ENCODE assay signal across 8 mouse cellular contexts in the genomic region with DNA sequence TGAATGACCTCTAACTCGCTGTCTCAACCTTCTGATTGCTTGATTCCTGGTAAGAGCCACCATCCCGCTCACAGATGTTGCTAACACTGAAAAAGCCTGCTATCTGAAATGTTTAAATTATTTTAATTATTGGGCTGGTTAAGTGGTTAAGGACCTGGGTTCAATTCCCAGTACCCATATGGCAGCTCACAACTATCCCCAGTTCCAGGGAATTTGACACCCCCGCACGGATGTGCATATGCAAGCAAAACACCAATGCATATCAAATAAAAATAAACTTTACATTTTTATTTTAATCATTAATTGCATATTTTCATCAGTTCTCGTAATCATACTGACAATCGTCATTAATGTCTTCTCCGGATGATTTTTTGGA. TPM values are rescaled to one million over a fixed set of nuclear protein-coding genes. Genes with fewer than 3 reads are reported as not detected.
DNase-seq lines count a peak whose midpoint lies in the region; ATAC-seq lines count a peak whose summit lies in the region.

No protein-coding gene starts in this region.

- peak overlapping the region; percentile 75 for H3K4me2 ChIP-seq in lung, embryonic 16.5 days (ENCODE audit: low read depth, low read length)
- peak overlapping the region; percentile 70; the same call in 1 of the 2 replicates for H3K4me2 ChIP-seq in forebrain, embryonic 11.5 days (ENCODE audit: low read depth, low read length, severe bottlenecking)
- peak overlapping the region; percentile 32; the same call in 1 of the 2 replicates for H3K4me2 ChIP-seq in limb, embryonic 11.5 days (ENCODE audit: low read depth, severe bottlenecking)
- H3K4me2 ChIP-seq in neural tube, embryonic 15.5 days: peak overlapping the region; percentile 73

- 30% methylated on average over 7 of the region's 7 CpGs for WGBS in lung, embryonic 16.5 days
- WGBS in forebrain, embryonic 11.5 days: 36% methylated on average over 7 of the region's 7 CpGs
- 38% methylated on average over 7 of the region's 7 CpGs for WGBS in limb, embryonic 11.5 days
- WGBS in neural tube, embryonic 15.5 days: 37% methylated on average over 7 of the region's 7 CpGs

- H3K9ac ChIP-seq in lung, embryonic 16.5 days (ENCODE audit: low read length): peak overlapping the region; percentile 93
- peak overlapping the region; percentile 89 for H3K9ac ChIP-seq in forebrain, embryonic 11.5 days (ENCODE audit: low read length)
- peak overlapping the region; percentile 81 for H3K9ac ChIP-seq in limb, embryonic 11.5 days (ENCODE audit: low read length)
- peak overlapping the region; percentile 86; the same call in 1 of the 2 replicates for H3K9ac ChIP-seq in neural tube, embryonic 15.5 days (replicated peaks)

- peak overlapping the region; percentile 98 for H3K27ac ChIP-seq in lung, embryonic 16.5 days (ENCODE audit: low read length)
- H3K27ac ChIP-seq in forebrain, embryonic 11.5 days (ENCODE audit: low read depth, low read length): no peak overlapping the region; the same call in 1 of the 2 replicates
- H3K27ac ChIP-seq in limb, embryonic 11.5 days (replicated peaks; ENCODE audit: low read depth, low read length): 0 out of 2 replicates have a peak overlapping the region, but pooled peaks have one; percentile 6
- H3K27ac ChIP-seq in neural tube, embryonic 15.5 days (replicated peaks): peak overlapping the region; percentile 93

- no peaks in the 10 kb centered on the region for H3K27me3 ChIP-seq in lung, embryonic 16.5 days (ENCODE audit: control insufficient read depth, insufficient read depth, low read depth, low read length)
- H3K27me3 ChIP-seq in forebrain, embryonic 11.5 days (ENCODE audit: control insufficient read depth, insufficient read depth, low read length): no peaks in the 10 kb centered on the region
- no peaks in the 10 kb centered on the region for H3K27me3 ChIP-seq in limb, embryonic 11.5 days (ENCODE audit: control insufficient read depth, insufficient read depth, low read length)
- H3K27me3 ChIP-seq in neural tube, embryonic 15.5 days (replicated peaks): no peaks in the 10 kb centered on the region

- H3K9me3 ChIP-seq in lung, embryonic 16.5 days (ENCODE audit: control insufficient read depth, low read length): no peaks in the 10 kb centered on the region
- H3K9me3 ChIP-seq in forebrain, embryonic 11.5 days (ENCODE audit: control insufficient read depth, low read length): no peaks in the 10 kb centered on the region
- no peaks in the 10 kb centered on the region for H3K9me3 ChIP-seq in limb, embryonic 11.5 days (ENCODE audit: control insufficient read depth, low read length)
- H3K9me3 ChIP-seq in neural tube, embryonic 15.5 days (replicated peaks): no peaks in the 10 kb centered on the region

- no peaks in the 10 kb centered on the region; the same call in 1 of the 2 replicates for H3K36me3 ChIP-seq in lung, embryonic 16.5 days (ENCODE audit: control insufficient read depth, insufficient read depth, low read length)
- H3K36me3 ChIP-seq in forebrain, embryonic 11.5 days (ENCODE audit: control insufficient read depth, insufficient read depth, low read length): no peaks in the 10 kb centered on the region
- no peaks in the 10 kb centered on the region for H3K36me3 ChIP-seq in limb, embryonic 11.5 days (ENCODE audit: control insufficient read depth, insufficient read depth, low read length)
- peaks cover 4% of the 10 kb centered on the region; the same call in 1 of the 2 replicates for H3K36me3 ChIP-seq in neural tube, embryonic 15.5 days

- no peak for DNase-seq in lung, adult 18-20 months
- no peak for DNase-seq in forebrain, embryonic 11.5 days (ENCODE audit: low spot score)
- DNase-seq in limb, embryonic 11.5 days (ENCODE audit: low spot score): no peak
- no peak for DNase-seq in frontal cortex, adult 2 months (ENCODE audit: extremely low spot score in 1 of 2, low spot score in 1 of 2)
- DNase-seq in gastrocnemius, postnatal 25 days: no peak
- DNase-seq in testis, postnatal 10 days (ENCODE audit: low spot score): no peak

- peak; percentile 19 for ATAC-seq in lung, embryonic 16.5 days (ENCODE audit: low read depth)
- ATAC-seq in forebrain, embryonic 11.5 days (replicated peaks; ENCODE audit: low FRiP score): peak; percentile 69
- peak; percentile 42 for ATAC-seq in limb, embryonic 11.5 days (ENCODE audit: insufficient number of reproducible peaks, low FRiP score, low TSS enrichment, low read depth)
- peak; percentile 69 for ATAC-seq in neural tube, embryonic 15.5 days (ENCODE audit: low FRiP score)

- H3K4me3 ChIP-seq in lung, embryonic 16.5 days (ENCODE audit: low read length): peak overlapping the region; percentile 85
- H3K4me3 ChIP-seq in forebrain, embryonic 11.5 days (ENCODE audit: low read depth, low read length): peak overlapping the region; percentile 76
- H3K4me3 ChIP-seq in limb, embryonic 11.5 days (ENCODE audit: low read depth, low read length): peak overlapping the region; percentile 66
- peak overlapping the region; percentile 78 for H3K4me3 ChIP-seq in neural tube, embryonic 15.5 days (replicated peaks)

- H3K4me1 ChIP-seq in lung, embryonic 16.5 days (replicated peaks; ENCODE audit: control insufficient read depth, insufficient read depth, low read length): peaks cover 7% of the 10 kb centered on the region
- H3K4me1 ChIP-seq in forebrain, embryonic 11.5 days (replicated peaks; ENCODE audit: control insufficient read depth, insufficient read depth, low read length): peaks cover 3% of the 10 kb centered on the region; the same call in 1 of the 2 replicates
- peaks cover 5% of the 10 kb centered on the region; the same call in 1 of the 2 replicates for H3K4me1 ChIP-seq in limb, embryonic 11.5 days (ENCODE audit: control insufficient read depth, insufficient read depth, low read length)
- H3K4me1 ChIP-seq in neural tube, embryonic 15.5 days: peaks cover 20% of the 10 kb centered on the region

RNA-seq across cellular contexts. Expression of gene Top3b, which starts 0.3 kb away (rescaled TPM):
- polyA plus RNA-seq in lung, embryonic 16.5 days (2015; fragmentation: Nextera tagmentation; extraction: Ambion mirVana): 64.1 and 69.5 TPM in 2 replicates
- polyA plus RNA-seq in forebrain, embryonic 11.5 days (2014; fragmentation: Nextera tagmentation; extraction: Ambion mirVana): 70.3 and 75.7 TPM in 2 replicates
- polyA plus RNA-seq in limb, embryonic 11.5 days (2014; fragmentation: Nextera tagmentation; extraction: Ambion mirVana): 72.3 and 77.3 TPM in 2 replicates
- 69.8 and 70.6 TPM in 2 replicates for polyA plus RNA-seq in neural tube, embryonic 15.5 days (2015; fragmentation: Nextera tagmentation; extraction: Ambion mirVana)
- 86.4 and 88.4 TPM in 2 replicates for polyA plus RNA-seq in frontal cortex, adult 2 months (2012; rRNA removed)
- 10 to 100 TPM; 14.8 to 21.5 TPM for total RNA-seq in gastrocnemius, postnatal 25 days (2021)

RNA-seq across cellular contexts. Expression of gene Vpreb1, which starts 0.4 kb away (rescaled TPM):
- 2.6 and 4.7 TPM in 2 replicates for polyA plus RNA-seq in lung, embryonic 16.5 days (2015; fragmentation: Nextera tagmentation; extraction: Ambion mirVana)
- 0.63 and 1.3 TPM in 2 replicates for polyA plus RNA-seq in forebrain, embryonic 11.5 days (2014; fragmentation: Nextera tagmentation; extraction: Ambion mirVana)
- 3.8 TPM in 2 replicates for polyA plus RNA-seq in limb, embryonic 11.5 days (2014; fragmentation: Nextera tagmentation; extraction: Ambion mirVana)
- polyA plus RNA-seq in neural tube, embryonic 15.5 days (2015; fragmentation: Nextera tagmentation; extraction: Ambion mirVana): 1.5 and 1.6 TPM in 2 replicates
- polyA plus RNA-seq in frontal cortex, adult 2 months (2012; rRNA removed): 0.58 and 0.63 TPM in 2 replicates
- not detected for total RNA-seq in gastrocnemius, postnatal 25 days (2021)

RNA-seq across cellular contexts. Expression of gene Igll1, which starts 6.4 kb away (rescaled TPM):
- polyA plus RNA-seq in lung, embryonic 16.5 days (2015; fragmentation: Nextera tagmentation; extraction: Ambion mirVana): 0.41 and 0.93 TPM in 2 replicates
- polyA plus RNA-seq in forebrain, embryonic 11.5 days (2014; fragmentation: Nextera tagmentation; extraction: Ambion mirVana): not detected in 2 replicates
- not detected in 2 replicates for polyA plus RNA-seq in limb, embryonic 11.5 days (2014; fragmentation: Nextera tagmentation; extraction: Ambion mirVana)
- polyA plus RNA-seq in neural tube, embryonic 15.5 days (2015; fragmentation: Nextera tagmentation; extraction: Ambion mirVana): 0.57 TPM in 1 of 2 replicates, not detected in the other
- not detected in 2 replicates for polyA plus RNA-seq in frontal cortex, adult 2 months (2012; rRNA removed)
- total RNA-seq in gastrocnemius, postnatal 25 days (2021): not detected

RNA-seq across cellular contexts. Expression of gene Ppm1f, which starts 26.0 kb away (rescaled TPM):
- 37.2 and 38.2 TPM in 2 replicates for polyA plus RNA-seq in lung, embryonic 16.5 days (2015; fragmentation: Nextera tagmentation; extraction: Ambion mirVana)
- polyA plus RNA-seq in forebrain, embryonic 11.5 days (2014; fragmentation: Nextera tagmentation; extraction: Ambion mirVana): 22.1 and 24.5 TPM in 2 replicates
- polyA plus RNA-seq in limb, embryonic 11.5 days (2014; fragmentation: Nextera tagmentation; extraction: Ambion mirVana): 26.5 and 31.0 TPM in 2 replicates
- 25.6 and 27.8 TPM in 2 replicates for polyA plus RNA-seq in neural tube, embryonic 15.5 days (2015; fragmentation: Nextera tagmentation; extraction: Ambion mirVana)
- 36.1 and 40.4 TPM in 2 replicates for polyA plus RNA-seq in frontal cortex, adult 2 months (2012; rRNA removed)
- 10 to 100 TPM; 10.8 to 10.9 TPM for total RNA-seq in gastrocnemius, postnatal 25 days (2021)

RNA-seq across cellular contexts. Expression of gene Spag6l, which starts 41.0 kb away (rescaled TPM):
- polyA plus RNA-seq in lung, embryonic 16.5 days (2015; fragmentation: Nextera tagmentation; extraction: Ambion mirVana): 8.3 and 11.8 TPM in 2 replicates
- polyA plus RNA-seq in forebrain, embryonic 11.5 days (2014; fragmentation: Nextera tagmentation; extraction: Ambion mirVana): 1.4 and 2.3 TPM in 2 replicates
- polyA plus RNA-seq in limb, embryonic 11.5 days (2014; fragmentation: Nextera tagmentation; extraction: Ambion mirVana): 0.20 TPM in 1 of 2 replicates, not detected in the other
- polyA plus RNA-seq in neural tube, embryonic 15.5 days (2015; fragmentation: Nextera tagmentation; extraction: Ambion mirVana): 13.9 and 16.3 TPM in 2 replicates
- 3.8 and 4.4 TPM in 2 replicates for polyA plus RNA-seq in frontal cortex, adult 2 months (2012; rRNA removed)
- not detected for total RNA-seq in gastrocnemius, postnatal 25 days (2021)

Comparison
In these comparisons a context has a peak if more than half of its experiments do, and no peak if none do; other contexts are left out.
1. ATAC-seq: peak in every context shown above with its lines; median percentile 69 in forebrain, embryonic 11.5 days; 69 in neural tube, embryonic 15.5 days; 42 in limb, embryonic 11.5 days; 19 in lung, embryonic 16.5 days.